Mouse (Mus musculus): ENCODE results near the gene Camkv. TPM values are rescaled to one million over a fixed set of nuclear protein-coding genes. Genes with fewer than 3 reads are reported as not detected.

Camkv gene
- polyA plus RNA-seq, 2 experiments from 2014 or later = not detected

- ATAC-seq = no peak
These were observed 57.5 kb downstream of the Camkv start for GRCm38 (mm10) chr9:107993013-107993412.

GRCm38 (mm10) chr9:107994464-107994863 lies 59.0 kb downstream of the Camkv start:
- no peak for ATAC-seq

- no peak for ATAC-seq
These were observed 60.0 kb downstream of the Camkv start for GRCm38 (mm10) chr9:107995513-107995912.

GRCm38 (mm10) chr9:107996049-107996448 lies 60.6 kb downstream of the Camkv start, which contains the start of gene Gm20662:
Gene Gm20662 (plus strand): TSS chr9:107996349.
- no peak for ATAC-seq

Other genes starting within 250 kb of the Camkv start
- gene Sema3f, start 225.2 kb upstream of the Camkv start, polyA plus RNA-seq (2017; shearing (Covaris generic)) = not detected
- 100 to 1,000 TPM; 280 to 324 TPM for gene Rbm5, start 164.7 kb upstream of the Camkv start, polyA plus RNA-seq (2017; shearing (Covaris generic))
- 100 to 1,000 TPM in 1 of 2 experiments, 10 to 100 TPM in 1; 98.3 to 137 TPM for gene Rbm6, start 62.4 kb upstream of the Camkv start, polyA plus RNA-seq (2017; shearing (Covaris generic))
- 10 to 100 TPM; 12.8 to 15.4 TPM for gene Mon1a, start 47.5 kb upstream of the Camkv start, polyA plus RNA-seq (2017; shearing (Covaris generic))
- gene Mst1r, start 28.8 kb upstream of the Camkv start, polyA plus RNA-seq (2017; shearing (Covaris generic)) = not detected
- gene Actl11, start 7.2 kb upstream of the Camkv start, polyA plus RNA-seq (2017; shearing (Covaris generic)) = not detected
- gene Traip, start 14.5 kb downstream of the Camkv start, polyA plus RNA-seq (2017; shearing (Covaris generic)) = 1 to 10 TPM; 2.4 to 5.1 TPM
- gene Uba7, start 39.8 kb downstream of the Camkv start, polyA plus RNA-seq (2017; shearing (Covaris generic)) = 100 to 1,000 TPM; 184 to 299 TPM
- gene Gm20661, start 47.4 kb downstream of the Camkv start, polyA plus RNA-seq (2017; shearing (Covaris generic)) = not detected
- gene Inka1, start 50.2 kb downstream of the Camkv start, polyA plus RNA-seq (2017; shearing (Covaris generic)) = under 1 TPM; 0.63 to 0.87 TPM
- gene Cdhr4, start 56.8 kb downstream of the Camkv start, polyA plus RNA-seq (2017; shearing (Covaris generic)) = 1 to 10 TPM in 1 of 2 experiments, under 1 TPM in 1; 0.39 to 1.8 TPM
- not detected for gene Gm20662, start 60.7 kb downstream of the Camkv start, polyA plus RNA-seq (2017; shearing (Covaris generic))
- gene Ip6k1, start 66.8 kb downstream of the Camkv start, polyA plus RNA-seq (2017; shearing (Covaris generic)) = 100 to 1,000 TPM in 1 of 2 experiments, 10 to 100 TPM in 1; 65.9 to 118 TPM
- 10 to 100 TPM; 18.0 to 25.0 TPM for gene Gmppb, start 113.6 kb downstream of the Camkv start, polyA plus RNA-seq (2017; shearing (Covaris generic))
- 1 to 10 TPM; 2.0 to 2.8 TPM for gene Amigo3, start 117.5 kb downstream of the Camkv start, polyA plus RNA-seq (2017; shearing (Covaris generic))
- gene Mst1, start 144.8 kb downstream of the Camkv start, polyA plus RNA-seq (2017; shearing (Covaris generic)) = 1 to 10 TPM; 1.4 to 1.5 TPM
- 10 to 100 TPM; 68.1 to 87.9 TPM for gene Rnf123, start 147.7 kb downstream of the Camkv start, polyA plus RNA-seq (2017; shearing (Covaris generic))
- gene Apeh, start 158.9 kb downstream of the Camkv start, polyA plus RNA-seq (2017; shearing (Covaris generic)) = 10 to 100 TPM; 52.2 to 70.5 TPM